Mouse (Mus musculus): Measurements from ENCODE around the gene Whrn.

Gene Whrn

GRCm38 (mm10) chr4:63450551-63450950 lies 45.2 kb downstream of the Whrn start:
- no peak for DNase-seq (ENCODE audit: low spot score in 2 of 2)

DNA sequence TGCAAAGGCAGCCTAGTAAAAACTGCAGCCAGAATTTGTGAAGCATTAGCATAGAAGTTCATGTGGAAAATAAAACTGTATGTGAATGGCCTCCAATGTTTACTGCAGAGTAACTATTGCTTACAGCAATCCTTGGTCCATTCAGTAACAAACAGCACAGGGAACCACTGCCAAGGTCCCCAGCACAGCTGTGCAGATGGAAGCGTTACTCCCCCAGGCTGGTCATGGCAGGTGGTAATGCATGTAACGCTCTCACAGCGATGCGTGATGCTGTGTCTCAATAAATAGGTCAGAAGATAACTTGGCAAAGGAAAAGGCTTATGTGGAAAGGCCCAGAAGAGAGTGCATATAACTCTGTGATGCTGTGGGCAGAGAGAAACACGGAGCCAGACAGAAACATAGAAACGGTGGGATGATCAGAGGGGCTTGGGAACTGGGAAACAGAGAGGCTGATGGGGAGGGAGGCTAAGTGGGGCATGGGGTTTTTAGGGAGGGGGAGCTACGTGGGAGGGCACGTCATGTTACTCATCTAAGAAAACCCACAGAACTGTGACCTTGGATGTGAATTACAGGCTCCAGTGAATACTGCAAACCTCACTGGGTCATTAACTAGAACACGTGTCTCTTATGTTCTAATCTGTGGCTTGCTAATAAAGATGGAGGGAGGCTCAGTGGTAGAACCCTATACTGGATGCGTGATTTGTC lies 51.3 kb downstream of the Whrn start:
- DNase-seq (ENCODE audit: low spot score in 2 of 2), result no peak

DNA sequence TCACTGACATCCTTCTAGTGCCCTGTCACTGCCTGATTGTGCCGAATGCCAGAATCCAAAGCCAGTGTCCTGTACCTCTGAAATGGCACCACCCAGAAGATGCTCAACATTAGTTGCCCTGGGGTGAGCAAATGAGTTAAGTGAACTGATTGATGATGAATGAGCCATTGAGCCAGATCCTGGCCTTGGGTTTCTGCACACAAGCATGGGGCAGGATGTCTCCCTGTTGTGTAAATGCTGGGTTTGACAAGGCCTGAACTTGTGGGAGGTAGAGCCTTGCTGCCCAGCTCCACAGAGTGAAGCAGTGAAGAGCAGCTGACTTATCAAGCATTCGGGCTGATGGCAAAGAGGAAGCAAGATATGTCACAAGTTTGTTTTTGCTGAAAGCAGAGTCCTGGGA lies 52.7 kb downstream of the Whrn start:
- no peak for DNase-seq (ENCODE audit: low spot score in 2 of 2)

DNA sequence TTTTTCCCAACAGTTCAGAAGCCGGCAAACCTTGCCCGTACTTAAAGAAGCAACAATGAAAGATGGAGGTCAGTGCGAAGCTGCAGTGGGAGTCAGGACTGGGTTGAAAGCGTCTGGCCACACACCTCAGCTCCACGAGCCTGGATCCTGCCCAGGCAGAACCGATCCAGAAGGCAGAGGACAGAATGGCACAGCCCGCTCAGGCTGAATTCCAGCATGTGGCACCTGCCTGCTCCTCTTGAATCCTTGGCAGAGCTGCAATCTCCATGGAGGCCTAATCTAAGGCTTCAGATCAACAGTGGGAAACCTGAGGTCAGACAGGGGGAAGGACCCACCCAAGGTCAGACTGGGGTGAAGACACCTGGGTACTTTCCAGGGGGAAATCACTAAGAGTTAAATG lies 54.2 kb downstream of the Whrn start:
- no peak for DNase-seq (ENCODE audit: low spot score in 2 of 2)

- DNase-seq (ENCODE audit: low spot score in 2 of 2), result no peak
These were observed 55.5 kb downstream of the Whrn start for GRCm38 (mm10) chr4:63440262-63440661.

- no peak for DNase-seq (ENCODE audit: low spot score in 2 of 2)
These were observed 57.8 kb downstream of the Whrn start for GRCm38 (mm10) chr4:63437968-63438367.

GRCm38 (mm10) chr4:63437119-63437815 lies 58.5 kb downstream of the Whrn start:
- no peak for DNase-seq (ENCODE audit: low spot score in 2 of 2)

- no peak for DNase-seq (ENCODE audit: low spot score in 2 of 2)
These were observed 60.4 kb downstream of the Whrn start for GRCm38 (mm10) chr4:63435402-63435801.

GRCm38 (mm10) chr4:63431098-63431497 lies 64.7 kb downstream of the Whrn start:
- no peak for DNase-seq (ENCODE audit: low spot score in 2 of 2)

- DNase-seq (ENCODE audit: low spot score in 2 of 2), result no peak
These were observed 65.4 kb downstream of the Whrn start for GRCm38 (mm10) chr4:63430357-63430756.

DNA sequence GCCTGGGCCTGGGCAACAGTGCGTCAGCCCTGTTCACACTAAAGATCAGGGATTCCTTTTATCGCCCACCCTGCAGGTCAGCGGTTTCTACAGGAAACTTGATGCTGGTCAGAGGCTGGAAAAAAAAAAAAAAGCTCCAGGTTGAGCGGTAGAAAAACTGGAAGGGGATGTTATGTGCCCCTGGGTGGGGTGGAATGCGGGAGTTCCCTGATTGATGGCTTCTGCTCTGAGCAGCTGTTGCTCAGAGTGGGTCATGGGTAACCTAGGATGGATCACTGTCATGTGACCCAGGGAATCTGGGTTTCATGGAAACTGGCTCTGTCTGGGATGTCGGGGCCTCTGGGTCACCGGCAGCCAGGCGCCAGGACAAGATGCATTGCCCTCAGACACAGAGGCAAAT lies 69.5 kb downstream of the Whrn start:
- no peak for DNase-seq (ENCODE audit: low spot score in 2 of 2)

- no peak for DNase-seq (ENCODE audit: low spot score in 2 of 2)
These were observed 72.0 kb downstream of the Whrn start for GRCm38 (mm10) chr4:63423811-63424210.

GRCm38 (mm10) chr4:63423231-63423630 lies 72.6 kb downstream of the Whrn start:
- DNase-seq (ENCODE audit: low spot score in 2 of 2), result no peak

GRCm38 (mm10) chr4:63420143-63420920 lies 75.5 kb downstream of the Whrn start:
- no peak for DNase-seq (ENCODE audit: low spot score in 2 of 2)

- no peak for DNase-seq (ENCODE audit: low spot score in 2 of 2)
These were observed 77.5 kb downstream of the Whrn start for GRCm38 (mm10) chr4:63418270-63418669.

DNA sequence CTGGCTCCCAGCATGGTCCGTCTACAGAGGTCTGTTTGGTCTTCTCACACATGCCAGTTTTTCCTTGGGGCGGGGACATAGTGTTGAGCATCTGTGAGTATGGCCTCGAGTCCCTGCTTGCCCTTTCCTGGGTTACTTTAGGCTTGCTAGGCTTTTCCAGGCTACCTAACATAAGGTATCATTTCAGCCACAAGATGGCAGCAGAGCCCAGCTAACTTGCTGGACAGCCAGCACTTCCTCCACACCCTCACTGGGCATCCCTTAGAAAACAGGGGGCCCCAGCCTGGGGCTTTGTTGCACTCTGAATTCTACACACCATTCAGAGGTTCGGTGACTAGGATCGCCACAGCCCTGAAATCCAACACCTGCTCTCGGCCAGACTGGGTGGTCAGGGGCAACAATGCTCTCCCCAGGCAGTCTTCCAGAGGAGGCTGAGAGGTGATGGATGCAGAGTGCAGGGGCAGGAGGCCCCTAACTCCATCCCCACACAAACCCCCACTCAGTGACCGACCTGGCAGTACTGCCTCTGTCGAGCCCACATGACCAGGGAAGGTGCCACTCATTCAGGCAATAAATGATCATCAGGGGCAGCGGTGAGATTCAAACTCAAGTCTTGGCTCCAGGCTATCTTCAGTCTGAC lies 78.4 kb downstream of the Whrn start:
- DNase-seq (ENCODE audit: low spot score in 2 of 2), result peak; percentile 89

- DNase-seq (ENCODE audit: low spot score in 2 of 2), result no peak
These were observed 80.8 kb downstream of the Whrn start for GRCm38 (mm10) chr4:63414951-63415350.

DNA sequence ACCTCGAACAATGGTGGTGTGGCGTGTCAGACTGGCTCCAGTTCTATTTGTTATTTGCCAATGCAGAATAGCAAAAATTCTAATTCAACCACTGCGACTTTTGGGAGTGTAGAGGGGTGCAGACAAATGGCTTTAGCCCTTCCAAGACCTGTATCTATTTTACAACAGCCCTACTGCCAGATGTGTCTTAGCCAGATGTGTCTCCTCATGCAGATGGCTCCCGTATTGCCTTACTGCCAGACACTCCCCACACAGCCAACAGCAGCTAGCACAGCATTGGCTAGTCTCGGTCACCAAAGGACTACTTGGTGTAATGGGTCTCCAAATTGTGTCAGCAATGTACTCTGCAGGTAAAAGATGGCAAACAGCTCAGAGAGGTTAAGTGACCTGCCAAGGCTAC lies 84.6 kb downstream of the Whrn start:
- no peak for DNase-seq (ENCODE audit: low spot score in 2 of 2)

DNA sequence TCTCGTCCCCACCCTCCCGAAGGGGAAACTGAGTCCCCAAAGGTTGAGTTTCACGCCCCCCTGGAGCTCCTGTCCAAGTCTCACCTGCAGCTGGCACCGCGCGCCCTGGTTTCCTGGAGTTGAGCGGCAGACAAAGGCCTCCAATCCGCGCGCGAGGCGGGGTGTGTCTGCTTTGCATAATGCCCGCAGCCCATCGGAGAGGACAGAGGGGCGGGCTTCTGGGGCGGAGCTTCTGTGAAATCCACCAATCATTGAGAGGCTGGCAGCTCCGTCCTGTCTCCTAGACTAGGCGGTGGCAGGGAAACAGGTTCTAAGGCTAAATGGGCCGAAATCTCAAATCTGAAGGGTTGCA lies 85.2 kb downstream of the Whrn start:
- DNase-seq (ENCODE audit: low spot score in 2 of 2), result peak; percentile 89 to 91

DNA sequence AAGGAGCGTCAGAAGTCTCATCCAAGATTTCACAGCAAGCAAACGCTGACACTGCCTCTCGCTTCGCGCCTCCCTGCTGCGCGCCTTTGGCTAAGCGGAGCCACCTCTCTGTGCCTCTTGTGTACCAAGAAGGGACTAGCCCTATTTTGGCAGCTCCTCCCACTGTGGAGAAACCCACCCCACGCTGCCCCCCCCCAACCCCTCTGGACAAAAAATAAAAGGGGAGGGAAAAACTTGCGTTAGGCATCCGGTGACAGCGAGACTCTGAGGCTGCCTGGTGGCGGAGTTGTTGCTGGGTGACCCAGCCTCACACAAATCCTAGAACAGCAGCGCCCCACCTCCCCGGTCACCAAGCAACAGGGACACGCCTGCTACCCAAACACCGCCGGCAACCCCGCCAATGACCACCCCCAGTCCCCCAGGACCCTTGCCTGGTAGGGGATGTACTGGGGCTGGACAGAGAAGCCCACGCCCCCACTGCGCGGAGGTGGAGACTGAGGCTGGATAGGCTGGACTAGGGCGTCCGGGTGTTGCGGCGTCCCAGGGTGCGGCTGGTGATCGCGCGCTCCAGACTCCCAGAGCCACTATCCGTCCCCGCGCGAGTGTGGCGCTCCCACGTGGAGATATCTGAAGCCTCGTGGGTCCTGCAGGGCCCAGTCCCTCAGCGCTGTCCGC lies 85.7 kb downstream of the Whrn start:
- DNase-seq (ENCODE audit: low spot score in 2 of 2), result peak in 1 of 2 experiments; percentile 25

- DNase-seq (ENCODE audit: low spot score in 2 of 2), result peak in 1 of 2 experiments; percentile 20
These were observed 86.4 kb downstream of the Whrn start for GRCm38 (mm10) chr4:63409317-63409907.

All from right cerebral cortex, adult 2 months (tissue).